Mouse (Mus musculus) NIH3T3 (cell line): ENCODE data around the gene Rab3il1.
A peak's percentile ranks its signal among the peaks of the same experiment; 100 is the strongest.

ENCODE experiments used
- DNase-seq: peaks from one replicate; pipeline ENCODE4 v3.0.0-alpha.2; 2012; ENCODE audit warnings: low read depth

Rab3il1 gene

GRCm38 (mm10) chr19:10001206-10001969 is at the start of gene Rab3il1, which contains the start of gene Best1:
Gene Rab3il1 (plus strand): TSS chr19:10001669.
Gene Best1 (minus strand): TSS chr19:10001633.
- DNase-seq, result no peak

GRCm38 (mm10) chr19:9952390-9952789 is 49.1 kb upstream of the Rab3il1 start:
- no peak for DNase-seq

- no peak for DNase-seq
These were observed 48.6 kb upstream of the Rab3il1 start for GRCm38 (mm10) chr19:9952912-9953311.

- peak; percentile 100 for DNase-seq
These were observed 47.2 kb upstream of the Rab3il1 start for GRCm38 (mm10) chr19:9954055-9954810.

GRCm38 (mm10) chr19:9954811-9955202 is 46.7 kb upstream of the Rab3il1 start:
- DNase-seq, result peak; percentile 77

GRCm38 (mm10) chr19:9955438-9955837 is 46.0 kb upstream of the Rab3il1 start:
- no peak for DNase-seq

GRCm38 (mm10) chr19:9956624-9957388 is 44.7 kb upstream of the Rab3il1 start:
- no peak for DNase-seq

- peak; percentile 51 for DNase-seq
These were observed 43.5 kb upstream of the Rab3il1 start for GRCm38 (mm10) chr19:9957965-9958364.

- no peak for DNase-seq
These were observed 40.7 kb upstream of the Rab3il1 start for GRCm38 (mm10) chr19:9960769-9961168.

GRCm38 (mm10) chr19:9964205-9964916 is 37.1 kb upstream of the Rab3il1 start:
- DNase-seq, result no peak

GRCm38 (mm10) chr19:9966096-9966867 is 35.2 kb upstream of the Rab3il1 start:
- no peak for DNase-seq

GRCm38 (mm10) chr19:9968081-9968787 is 33.2 kb upstream of the Rab3il1 start:
- no peak for DNase-seq

- peak; percentile 75 for DNase-seq
These were observed 26.6 kb upstream of the Rab3il1 start for GRCm38 (mm10) chr19:9974853-9975252.

GRCm38 (mm10) chr19:9977085-9977484 is 24.4 kb upstream of the Rab3il1 start:
- no peak for DNase-seq

GRCm38 (mm10) chr19:9978431-9978951 is 23.0 kb upstream of the Rab3il1 start:
- peak; percentile 98 for DNase-seq

GRCm38 (mm10) chr19:9979156-9979555 is 22.3 kb upstream of the Rab3il1 start:
- no peak for DNase-seq

- no peak for DNase-seq
These were observed 21.2 kb upstream of the Rab3il1 start, which contains the start of gene Fth1 for GRCm38 (mm10) chr19:9980258-9980657. Gene Fth1 (plus strand): TSS chr19:9980598.

GRCm38 (mm10) chr19:9981621-9982020 is 19.8 kb upstream of the Rab3il1 start:
- DNase-seq, result no peak

GRCm38 (mm10) chr19:9982151-9982851 is 19.2 kb upstream of the Rab3il1 start:
- peak; percentile 100 for DNase-seq
